9 mouse cellular contexts compared by ENCODE assay signal in the genomic region with DNA sequence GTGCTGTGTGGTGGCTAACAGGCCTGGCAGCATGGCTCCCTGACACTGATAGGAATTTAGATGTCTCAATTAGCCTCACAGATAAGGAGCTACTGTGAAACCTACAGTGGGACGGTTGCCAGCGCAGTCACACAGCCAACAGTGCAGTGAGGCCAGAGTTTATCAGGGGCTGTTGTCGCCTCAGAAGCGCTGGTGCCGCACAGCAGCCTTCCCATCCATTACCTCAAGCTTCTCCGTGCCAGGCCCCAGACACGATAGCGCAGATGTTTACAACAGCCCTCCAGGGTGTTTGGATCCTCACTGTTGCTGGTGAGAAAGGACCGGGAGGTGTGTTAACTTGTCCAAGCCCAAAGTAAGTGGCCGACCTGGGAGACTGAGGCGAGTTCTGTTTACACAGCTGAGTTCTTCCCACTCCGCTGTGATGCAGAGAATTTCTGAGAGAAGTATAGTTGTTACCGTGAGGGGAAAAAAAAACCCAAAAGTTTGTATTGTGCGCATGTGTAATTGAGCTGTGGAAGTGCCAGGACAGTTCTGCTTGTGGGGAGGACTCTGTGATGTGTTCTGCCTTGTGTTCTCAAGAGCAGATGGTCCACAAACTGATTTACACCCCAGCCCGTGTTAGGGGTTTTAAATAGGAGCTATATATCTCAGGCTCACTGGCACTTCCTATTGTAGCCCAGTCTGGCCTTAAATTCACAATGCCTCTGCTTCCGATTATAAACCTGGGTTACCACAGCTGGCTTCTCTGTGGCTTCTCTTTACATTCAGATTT. TPM values are rescaled to one million over a fixed set of nuclear protein-coding genes. Genes with fewer than 3 reads are reported as not detected.
A peak's percentile ranks its signal among the peaks of the same experiment; 100 is the strongest.
DNase-seq lines count a peak whose midpoint lies in the region; ATAC-seq and TF ChIP-seq lines count a peak whose summit lies in the region.
"Had no signal": no experiment of that assay in that cellular context is flagged by ENCODE, and none has a peak within 500 bp of the region (broad histone marks: within the 10 kb centered on the region; RNA-seq: fewer than 3 reads in every experiment).

No protein-coding gene starts in this region.

- no peaks in the 10 kb centered on the region for H3K4me1 ChIP-seq in lung, embryonic 14.5 days (ENCODE audit: insufficient read depth)
- H3K4me1 ChIP-seq in lung, adult 2 months (ENCODE audit: control insufficient read depth, insufficient read depth, low read length): no peaks in the 10 kb centered on the region
- peaks cover 1% of the 10 kb centered on the region; the same call in 1 of the 2 replicates for H3K4me1 ChIP-seq in heart, adult 2 months (ENCODE audit: control insufficient read depth, insufficient read depth, low read length)
- no peaks in the 10 kb centered on the region for H3K4me1 ChIP-seq in hindbrain, embryonic 16.5 days (ENCODE audit: control insufficient read depth, insufficient read depth, low read depth, low read length)
- H3K4me1 ChIP-seq in midbrain, embryonic 15.5 days: no peaks in the 10 kb centered on the region
- H3K4me1 ChIP-seq in midbrain, embryonic 16.5 days (ENCODE audit: control insufficient read depth, insufficient read depth, low read length): no peaks in the 10 kb centered on the region

- H3K27ac ChIP-seq in lung, embryonic 14.5 days (ENCODE audit: low read depth): no peak overlapping the region
- H3K27ac ChIP-seq in heart, adult 2 months: no peak overlapping the region
- H3K27ac ChIP-seq in hindbrain, embryonic 16.5 days (ENCODE audit: low read depth, low read length): no peak overlapping the region
- no peak overlapping the region for H3K27ac ChIP-seq in midbrain, embryonic 15.5 days
- H3K27ac ChIP-seq in midbrain, embryonic 16.5 days (ENCODE audit: low read length): no peak overlapping the region

- ATAC-seq in lung, embryonic 14.5 days (ENCODE audit: insufficient read depth): peak; percentile 44; the same call in 1 of the 2 replicates
- peak; percentile 54 for ATAC-seq in hindbrain, embryonic 16.5 days
- no peak for ATAC-seq in midbrain, embryonic 15.5 days (replicated peaks)
- no peak for ATAC-seq in midbrain, embryonic 16.5 days

- no peak overlapping the region for H3K4me3 ChIP-seq in lung, embryonic 14.5 days (ENCODE audit: low read depth, low read length)
- H3K4me3 ChIP-seq in lung, adult 2 months (replicated peaks; ENCODE audit: extremely low read depth, low read depth, low read length): no peak overlapping the region
- no peak overlapping the region for H3K4me3 ChIP-seq in heart, adult 2 months
- H3K4me3 ChIP-seq in hindbrain, embryonic 16.5 days (ENCODE audit: low read length): no peak overlapping the region
- no peak overlapping the region for H3K4me3 ChIP-seq in midbrain, embryonic 15.5 days
- no peak overlapping the region for H3K4me3 ChIP-seq in midbrain, embryonic 16.5 days (ENCODE audit: low read depth, low read length)
- H3K4me3 ChIP-seq: erythroblast, embryonic 14.5 days had no signal

- no peak overlapping the region for H3K9ac ChIP-seq in lung, embryonic 14.5 days
- H3K9ac ChIP-seq in heart, adult 2 months (ENCODE audit: low read depth, low read length): no peak overlapping the region
- H3K9ac ChIP-seq in hindbrain, embryonic 16.5 days (ENCODE audit: low read depth, low read length): no peak overlapping the region
- H3K9ac ChIP-seq in midbrain, embryonic 15.5 days: no peak overlapping the region
- H3K9ac ChIP-seq in midbrain, embryonic 16.5 days (ENCODE audit: low read depth, low read length): no peak overlapping the region

- no peak for TF ChIP-seq CTCF in lung, embryonic 14.5 days (IDR thresholded peaks at IDR 0.05; ENCODE audit: low read depth)
- no peak for TF ChIP-seq CTCF in lung, adult 2 months (IDR thresholded peaks at IDR 0.05; ENCODE audit: insufficient read depth, low read length)
- no peak for TF ChIP-seq CTCF in heart, adult 2 months (IDR thresholded peaks at IDR 0.05)

- H3K36me3 ChIP-seq in lung, embryonic 14.5 days (ENCODE audit: insufficient read depth): peaks cover 33% of the 10 kb centered on the region
- H3K36me3 ChIP-seq in heart, adult 2 months (ENCODE audit: control insufficient read depth, insufficient read depth, low read length): no peaks in the 10 kb centered on the region; the same call in 1 of the 2 replicates
- peaks cover 10% of the 10 kb centered on the region for H3K36me3 ChIP-seq in hindbrain, embryonic 16.5 days (ENCODE audit: control insufficient read depth, insufficient read depth, low read length)
- peaks cover 20% of the 10 kb centered on the region; the same call in 1 of the 2 replicates for H3K36me3 ChIP-seq in midbrain, embryonic 15.5 days (replicated peaks)
- peaks cover 19% of the 10 kb centered on the region for H3K36me3 ChIP-seq in midbrain, embryonic 16.5 days (ENCODE audit: control insufficient read depth, insufficient read depth, low read length)

- 0 out of 2 replicates have a peak, but pooled peaks have one; percentile 26 for TF ChIP-seq EP300 in heart, adult 2 months (IDR thresholded peaks at IDR 0.05; ENCODE audit: insufficient read depth, low read depth, low read length)

- peak; percentile 21 for DNase-seq in lung, embryonic 14.5 days
- DNase-seq in lung, adult 2 months: no peak
- peak; percentile 47 to 76 for DNase-seq in heart, adult 2 months
- DNase-seq in spleen, postnatal 36 days (ENCODE audit: low spot score in 2 of 2): peak; percentile 11 to 37
- DNase-seq in cerebellum, adult 11-12 months: no peak

- H3K4me2 ChIP-seq in lung, embryonic 14.5 days: no peak overlapping the region
- no peak overlapping the region for H3K4me2 ChIP-seq in hindbrain, embryonic 16.5 days (ENCODE audit: low read length)
- no peak overlapping the region for H3K4me2 ChIP-seq in midbrain, embryonic 15.5 days
- no peak overlapping the region for H3K4me2 ChIP-seq in midbrain, embryonic 16.5 days (ENCODE audit: low read length)

- intact Hi-C loops in heart, adult 2 months (cut with DNase I): no loop called here

- H3K9me3 ChIP-seq in lung, embryonic 14.5 days (ENCODE audit: low read depth, low read length): no peaks in the 10 kb centered on the region
- H3K9me3 ChIP-seq in hindbrain, embryonic 16.5 days (ENCODE audit: control insufficient read depth, low read length): no peaks in the 10 kb centered on the region
- no peaks in the 10 kb centered on the region for H3K9me3 ChIP-seq in midbrain, embryonic 15.5 days
- H3K9me3 ChIP-seq in midbrain, embryonic 16.5 days (replicated peaks; ENCODE audit: control insufficient read depth, low read length, poor library complexity, severe bottlenecking): no peaks in the 10 kb centered on the region

- 39% methylated on average over 16 of the region's 16 CpGs for WGBS in lung, embryonic 14.5 days
- WGBS in lung, adult 2 months: 53% methylated on average over 16 of the region's 16 CpGs
- 36% methylated on average over 16 of the region's 16 CpGs for WGBS in heart, adult 2 months
- 55% methylated on average over 16 of the region's 16 CpGs for WGBS in hindbrain, embryonic 16.5 days
- 72% methylated on average over 16 of the region's 16 CpGs for WGBS in midbrain, embryonic 15.5 days
- 74% methylated on average over 16 of the region's 16 CpGs for WGBS in midbrain, embryonic 16.5 days

- TF ChIP-seq POLR2A in lung, adult 2 months (IDR thresholded peaks at IDR 0.05; ENCODE audit: borderline replicate concordance, extremely low read depth, low read depth, low read length): no peak
- TF ChIP-seq POLR2A in heart, adult 2 months (IDR thresholded peaks at IDR 0.05; ENCODE audit: insufficient read depth, low read depth, low read length): no peak

- no peaks in the 10 kb centered on the region for H3K27me3 ChIP-seq in lung, embryonic 14.5 days (ENCODE audit: insufficient read depth, low read length)
- no peaks in the 10 kb centered on the region for H3K27me3 ChIP-seq in heart, adult 2 months (ENCODE audit: control insufficient read depth, insufficient read depth, low read length)
- H3K27me3 ChIP-seq in hindbrain, embryonic 16.5 days (replicated peaks; ENCODE audit: control insufficient read depth, insufficient read depth, low read length): no peaks in the 10 kb centered on the region
- no peaks in the 10 kb centered on the region for H3K27me3 ChIP-seq in midbrain, embryonic 15.5 days (replicated peaks)
- no peaks in the 10 kb centered on the region for H3K27me3 ChIP-seq in midbrain, embryonic 16.5 days (ENCODE audit: control insufficient read depth, insufficient read depth, low read depth, low read length)

- H3K79me2 ChIP-seq in heart, adult 2 months (replicated peaks; ENCODE audit: control insufficient read depth, insufficient read depth, low read length): no peaks in the 10 kb centered on the region

RNA-seq across cellular contexts. Expression of gene Dbt, which starts 23.7 kb away (rescaled TPM):
- polyA plus RNA-seq in lung, embryonic 14.5 days (2014; fragmentation: Nextera tagmentation; extraction: Ambion mirVana): 15.1 and 15.7 TPM in 2 replicates
- polyA plus RNA-seq in lung, adult 2 months (2012; rRNA removed): 4.1 and 6.9 TPM in 2 replicates
- total RNA-seq in heart, adult 2 months (2021): 10 to 100 TPM; 54.1 to 76.7 TPM
- polyA plus RNA-seq in heart, adult 2 months (2012; rRNA removed): 24.1 and 53.9 TPM in 2 replicates
- 12.5 and 15.1 TPM in 2 replicates for polyA plus RNA-seq in hindbrain, embryonic 16.5 days (2015; fragmentation: Nextera tagmentation; extraction: Ambion mirVana)
- polyA plus RNA-seq in midbrain, embryonic 15.5 days (2015; fragmentation: Nextera tagmentation; extraction: Ambion mirVana): 10.8 and 12.4 TPM in 2 replicates
- 12.0 and 12.7 TPM in 2 replicates for polyA plus RNA-seq in midbrain, embryonic 16.5 days (2015; fragmentation: Nextera tagmentation; extraction: Ambion mirVana)

RNA-seq across cellular contexts. Expression of gene Lrrc39, which starts 26.2 kb away (rescaled TPM):
- 0.22 and 0.96 TPM in 2 replicates for polyA plus RNA-seq in lung, embryonic 14.5 days (2014; fragmentation: Nextera tagmentation; extraction: Ambion mirVana)
- 0.24 and 1.5 TPM in 2 replicates for polyA plus RNA-seq in lung, adult 2 months (2012; rRNA removed)
- total RNA-seq in heart, adult 2 months (2021): 10 to 100 TPM; 64.4 to 69.5 TPM
- 39.3 and 94.6 TPM in 2 replicates for polyA plus RNA-seq in heart, adult 2 months (2012; rRNA removed)
- polyA plus RNA-seq in hindbrain, embryonic 16.5 days (2015; fragmentation: Nextera tagmentation; extraction: Ambion mirVana): 0.13 and 0.45 TPM in 2 replicates
- polyA plus RNA-seq in midbrain, embryonic 15.5 days (2015; fragmentation: Nextera tagmentation; extraction: Ambion mirVana): 0.35 and 0.50 TPM in 2 replicates
- 0.25 and 0.38 TPM in 2 replicates for polyA plus RNA-seq in midbrain, embryonic 16.5 days (2015; fragmentation: Nextera tagmentation; extraction: Ambion mirVana)

RNA-seq across cellular contexts. Expression of gene Rtca, which starts 28.6 kb away (rescaled TPM):
- polyA plus RNA-seq in lung, embryonic 14.5 days (2014; fragmentation: Nextera tagmentation; extraction: Ambion mirVana): 70.6 and 80.6 TPM in 2 replicates
- polyA plus RNA-seq in lung, adult 2 months (2012; rRNA removed): 23.6 and 25.6 TPM in 2 replicates
- total RNA-seq in heart, adult 2 months (2021): 10 to 100 TPM; 18.7 to 21.3 TPM
- 13.6 and 22.0 TPM in 2 replicates for polyA plus RNA-seq in heart, adult 2 months (2012; rRNA removed)
- polyA plus RNA-seq in hindbrain, embryonic 16.5 days (2015; fragmentation: Nextera tagmentation; extraction: Ambion mirVana): 113 and 121 TPM in 2 replicates
- 112 and 115 TPM in 2 replicates for polyA plus RNA-seq in midbrain, embryonic 15.5 days (2015; fragmentation: Nextera tagmentation; extraction: Ambion mirVana)
- polyA plus RNA-seq in midbrain, embryonic 16.5 days (2015; fragmentation: Nextera tagmentation; extraction: Ambion mirVana): 111 and 116 TPM in 2 replicates

RNA-seq across cellular contexts. Expression of gene Sass6, which starts 58.2 kb away (rescaled TPM):
- polyA plus RNA-seq in lung, embryonic 14.5 days (2014; fragmentation: Nextera tagmentation; extraction: Ambion mirVana): 30.5 and 30.6 TPM in 2 replicates
- polyA plus RNA-seq in lung, adult 2 months (2012; rRNA removed): 1.1 and 1.7 TPM in 2 replicates
- 1 to 10 TPM; 2.0 TPM for total RNA-seq in heart, adult 2 months (2021)
- polyA plus RNA-seq in heart, adult 2 months (2012; rRNA removed): 0.76 and 1.4 TPM in 2 replicates
- polyA plus RNA-seq in hindbrain, embryonic 16.5 days (2015; fragmentation: Nextera tagmentation; extraction: Ambion mirVana): 11.5 and 12.3 TPM in 2 replicates
- 12.5 and 13.9 TPM in 2 replicates for polyA plus RNA-seq in midbrain, embryonic 15.5 days (2015; fragmentation: Nextera tagmentation; extraction: Ambion mirVana)
- polyA plus RNA-seq in midbrain, embryonic 16.5 days (2015; fragmentation: Nextera tagmentation; extraction: Ambion mirVana): 11.4 and 15.3 TPM in 2 replicates

Comparison
In these comparisons a context has a peak if more than half of its experiments do, and no peak if none do; other contexts are left out.
1. DNase-seq: peak in lung, embryonic 14.5 days (single experiment), heart, adult 2 months (2 of 2) and spleen, postnatal 36 days (2 of 2); none in lung, adult 2 months (single experiment) and cerebellum, adult 11-12 months (single experiment).
2. ATAC-seq: peak in lung, embryonic 14.5 days (single experiment) and hindbrain, embryonic 16.5 days (single experiment); none in midbrain, embryonic 15.5 days (single experiment) and midbrain, embryonic 16.5 days (single experiment).
3. RNA of gene Lrrc39, which starts 26.2 kb away (polyA plus RNA-seq): 39.3 to 94.6 TPM in heart, adult 2 months; 0.24 to 1.5 TPM in lung, adult 2 months, 0.25 to 0.38 TPM in midbrain, embryonic 16.5 days, 0.35 to 0.50 TPM in midbrain, embryonic 15.5 days, 0.22 to 0.96 TPM in lung, embryonic 14.5 days and 0.13 to 0.45 TPM in hindbrain, embryonic 16.5 days; every median in the first group is over 10 times any median in the second.